Mouse (Mus musculus) heart, adult 2 months (tissue): ENCODE results near the gene Zfp467. TPM values are rescaled to one million over a fixed set of nuclear protein-coding genes. Genes with fewer than 3 reads are reported as not detected.

Experiments
- DNase-seq, 2 experiments: peaks; one replicate each; pipeline ENCODE4 v3.0.0; 2021
- H3K27ac ChIP-seq: fragments of 200-600 bp; 2 replicates; pipeline ENCODE4 v1.8.1; 2022
- H3K27me3 ChIP-seq: fragments of 200-500 bp; 2 replicates; pipeline ENCODE4 v1.6.1; 2012; ENCODE audit warnings: mild to moderate bottlenecking, low read length, inconsistent platforms, mixed read lengths; ENCODE audit not compliant: control insufficient read depth, insufficient read depth
- H3K36me3 ChIP-seq: fragments of 200-500 bp; 2 replicates; pipeline ENCODE4 v1.6.1; 2012; ENCODE audit warnings: low read length, inconsistent platforms; ENCODE audit not compliant: control insufficient read depth, insufficient read depth
- H3K4me1 ChIP-seq: fragments of 200-500 bp; 2 replicates; pipeline ENCODE4 v1.6.1; 2011; ENCODE audit warnings: low read length; ENCODE audit not compliant: control insufficient read depth, insufficient read depth
- H3K4me3 ChIP-seq: fragments of 200-600 bp; 2 replicates; pipeline ENCODE4 v1.8.1; 2022
- H3K79me2 ChIP-seq: fragments of 200-500 bp; replicated peaks from 2 replicates; pipeline ENCODE4 v1.6.1; 2012; ENCODE audit warnings: mild to moderate bottlenecking, inconsistent platforms, low read length, moderate library complexity, mixed read lengths; ENCODE audit not compliant: control insufficient read depth, insufficient read depth
- H3K9ac ChIP-seq: fragments of 200-500 bp; 2 replicates; pipeline ENCODE4 v1.6.1; 2012; ENCODE audit warnings: low read depth, mild to moderate bottlenecking, control low read depth, inconsistent platforms, low read length, mixed read lengths
- CTCF ChIP-seq: fragments of 200-600 bp; IDR thresholded peaks from 2 replicates; pipeline ENCODE4 v1.8.1; 2022; ENCODE audit warnings: antibody characterized with exemption, mild to moderate bottlenecking, moderate library complexity
- EP300 ChIP-seq: fragments of 200-500 bp; IDR thresholded peaks from 2 replicates; pipeline ENCODE4 v1.6.1; 2011; ENCODE audit warnings: low read depth, low read length, control low read depth; ENCODE audit not compliant: insufficient read depth
- POLR2A ChIP-seq: fragments of 200-500 bp; IDR thresholded peaks from 2 replicates; pipeline ENCODE4 v1.6.1; 2011; ENCODE audit warnings: mild to moderate bottlenecking, low read depth, low read length, control low read depth; ENCODE audit not compliant: insufficient read depth
- WGBS: fragments of 180-500 bp; shearing (Covaris S2); methylation state at CpG from one replicate; pipeline ENCODE4 v1.1.7; 2018; 5-methylcytosine and 5-hydroxymethylcytosine counted together
- intact Hi-C: fragments of 180-260 bp; cut with DNase I; formaldehyde crosslinking; loops from one replicate; pipeline ENCODE4 v1.15.1; 2025
- polyA plus RNA-seq: library from polyadenylated mRNA; depleted of rRNA; stranded (reverse); fragments of >200 nt; gene quantifications from 2 replicates; pipeline ENCODE4 v1.2.3, GENCODE M21; 2012
- total RNA-seq, 2 experiments: library from RNA; stranded (reverse); gene quantifications; 2 replicates each; pipeline ENCODE4 v1.2.3; 2021

The Zfp467 gene
- total and polyA plus RNA-seq, 3 experiments: 9.7 to 13.0 (median 11.8) TPM

- H3K27me3 ChIP-seq: no peaks in the 10 kb centered on the region
- 74% methylated on average over 3 of the region's 3 CpGs for WGBS
- TF ChIP-seq CTCF (no peak), POLR2A (no peak), EP300 (no peak)
- peaks cover 3% of the 10 kb centered on the region; the same call in 1 of the 2 replicates for H3K4me1 ChIP-seq
- H3K4me3 ChIP-seq: no peak overlapping the region
- DNase-seq: no peak
- H3K79me2 ChIP-seq: no peaks in the 10 kb centered on the region
- intact Hi-C loops: no loop called here
- no peak overlapping the region for H3K9ac ChIP-seq
- H3K36me3 ChIP-seq: no peaks in the 10 kb centered on the region
- no peak overlapping the region for H3K27ac ChIP-seq
These were observed 7.1 kb upstream of the Zfp467 start for GRCm38 (mm10) chr6:48452771-48453170.

- no peaks in the 10 kb centered on the region for H3K36me3 ChIP-seq
- no peak overlapping the region for H3K9ac ChIP-seq
- H3K27ac ChIP-seq: no peak overlapping the region
- no peaks in the 10 kb centered on the region for H3K79me2 ChIP-seq
- no peak for DNase-seq
- peaks cover 3% of the 10 kb centered on the region; the same call in 1 of the 2 replicates for H3K4me1 ChIP-seq
- no peak overlapping the region for H3K4me3 ChIP-seq
- no peaks in the 10 kb centered on the region for H3K27me3 ChIP-seq
- WGBS: 59% methylated on average over 1 of the region's 1 CpGs
- intact Hi-C loops: no loop called here
- no peak for TF ChIP-seq CTCF
- no peak for TF ChIP-seq POLR2A
- no peak for TF ChIP-seq EP300
These were observed 6.5 kb upstream of the Zfp467 start for GRCm38 (mm10) chr6:48452151-48452550.

- Histone ChIP-seq H3K36me3 (no peaks in the 10 kb centered on the region), H3K27ac (no peak overlapping the region), H3K27me3 (no peaks in the 10 kb centered on the region), H3K79me2 (no peaks in the 10 kb centered on the region), H3K4me1 (peaks cover 7% of the 10 kb centered on the region), H3K4me3 (no peak overlapping the region), H3K9ac (no peak overlapping the region)
- no peak for DNase-seq
- TF ChIP-seq EP300 (no peak), CTCF (no peak), POLR2A (no peak)
- 47% methylated on average over 7 of the region's 7 CpGs for WGBS
- intact Hi-C loops: loop anchor here (5.0 kb wide), 1 partner anchor 104 kb away; the partner anchor contains the start of gene Lrrc61
These were observed 2.9 kb upstream of the Zfp467 start for GRCm38 (mm10) chr6:48448527-48448926.

GRCm38 (mm10) chr6:48447929-48448328 is 2.3 kb upstream of the Zfp467 start, which contains the start of gene Sspo:
TSS of gene Sspo (plus strand) at chr6:48448229.
- 93% methylated on average over 1 of the region's 1 CpGs for WGBS
- Histone ChIP-seq H3K27me3 (no peaks in the 10 kb centered on the region), H3K4me1 (peaks cover 7% of the 10 kb centered on the region), H3K4me3 (no peak within 1 kb of the TSS), H3K9ac (no peak within 1 kb of the TSS), H3K36me3 (no peaks in the 10 kb centered on the region), H3K79me2 (no peaks in the 10 kb centered on the region), H3K27ac (no peak within 1 kb of the TSS; the same call in 1 of the 2 replicates)
- intact Hi-C loops: loop anchor here (2.0 to 5.0 kb wide), 3 partner anchors 51 to 104 kb away; partner anchors contain the start of gene Lrrc61
- no peak for DNase-seq
- TF ChIP-seq POLR2A (no peak), CTCF (no peak), EP300 (no peak)

- no peak for TF ChIP-seq EP300
- TF ChIP-seq POLR2A: no peak
- TF ChIP-seq CTCF: no peak
- intact Hi-C loops: loop anchor here (2.0 to 5.0 kb wide), 3 partner anchors 50 to 105 kb away; partner anchors contain the start of gene Lrrc61
- Histone ChIP-seq H3K9ac (no peak overlapping the region), H3K36me3 (no peaks in the 10 kb centered on the region), H3K27ac (peak overlapping the region; percentile 31; the same call in 1 of the 2 replicates), H3K4me3 (no peak overlapping the region), H3K27me3 (no peaks in the 10 kb centered on the region), H3K79me2 (no peaks in the 10 kb centered on the region), H3K4me1 (peaks cover 7% of the 10 kb centered on the region)
- DNase-seq: no peak
- WGBS: 80% methylated on average over 3 of the region's 3 CpGs
These were observed 1.3 kb upstream of the Zfp467 start for GRCm38 (mm10) chr6:48446896-48447295.

- Histone ChIP-seq H3K4me3 (peak overlapping the region; percentile 88), H3K36me3 (no peaks in the 10 kb centered on the region), H3K9ac (no peak overlapping the region), H3K27ac (peak overlapping the region; percentile 89), H3K4me1 (peaks cover 7% of the 10 kb centered on the region), H3K79me2 (no peaks in the 10 kb centered on the region), H3K27me3 (no peaks in the 10 kb centered on the region)
- intact Hi-C loops: loop anchor here (2.0 to 5.0 kb wide), 3 partner anchors 49 to 106 kb away; partner anchors contain the start of gene Lrrc61
- no peak for TF ChIP-seq POLR2A
- TF ChIP-seq EP300: no peak
- TF ChIP-seq CTCF: no peak
- DNase-seq: peak in 1 of 2 experiments; percentile 39
- WGBS: 32% methylated on average over 3 of the region's 3 CpGs
These were observed 631 bp upstream of the Zfp467 start for GRCm38 (mm10) chr6:48446256-48446655.
